Mouse (Mus musculus): Measurements from ENCODE around the gene St3gal3.

DNA sequence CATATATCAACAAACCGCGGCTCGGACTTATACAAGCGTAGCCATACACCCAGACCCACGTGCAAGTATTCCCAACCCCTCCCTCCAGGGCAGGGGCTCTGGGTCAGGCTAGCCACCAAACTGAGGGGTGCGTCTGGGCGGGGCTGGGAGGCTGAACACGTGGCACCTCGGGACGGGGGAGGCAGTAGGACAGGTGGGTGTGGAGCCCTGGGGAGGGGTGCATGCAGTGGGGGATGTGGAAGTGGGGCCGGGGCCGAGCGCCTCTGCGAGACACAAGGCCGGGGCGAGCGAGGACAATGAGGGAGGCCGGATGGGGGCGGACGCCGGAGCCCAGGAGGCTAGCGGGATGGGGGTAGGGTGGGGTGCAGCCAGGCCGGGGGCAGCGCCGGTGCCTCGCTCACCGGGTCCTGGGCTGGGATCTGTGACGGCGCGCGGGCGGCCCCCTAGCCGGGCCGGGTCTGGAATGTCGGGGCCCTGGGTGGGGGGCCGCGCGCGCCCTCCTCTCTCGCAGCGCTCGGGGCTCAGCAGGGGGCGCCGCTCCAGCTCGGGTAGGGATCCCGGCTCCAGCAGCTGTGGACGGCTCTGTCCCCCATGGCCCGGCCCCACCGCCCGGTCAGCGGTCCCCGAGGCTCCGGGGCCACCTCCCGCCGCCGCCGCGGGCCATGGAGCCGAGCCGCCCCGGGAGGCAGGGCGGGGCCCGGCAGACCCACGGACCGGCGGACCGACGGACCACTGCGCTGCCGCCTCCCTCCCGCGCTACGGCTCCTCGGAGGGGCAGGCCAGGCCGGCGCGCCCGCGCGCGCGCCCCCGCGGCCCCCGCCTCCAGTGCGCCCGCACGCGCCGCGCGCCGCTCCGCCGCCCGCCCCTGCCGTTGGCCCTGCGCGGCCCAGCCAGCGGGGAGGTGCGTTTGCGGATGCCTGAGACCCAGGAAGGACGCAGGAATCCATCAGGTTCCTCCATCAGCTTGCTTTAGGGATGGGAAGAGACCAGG is 251.7 kb downstream of the St3gal3 start, which contains the start of gene B4galt2:
- TF ChIP-seq CTCF (IDR thresholded peaks at IDR 0.05; ENCODE audit: low read depth, low read length) (no peak), POLR2A (IDR thresholded peaks at IDR 0.05; ENCODE audit: extremely low read depth, insufficient read depth, low read length) (no peak)

All from liver, adult 2 months (tissue).